Mouse (Mus musculus) spleen, adult 2 months (tissue): ENCODE results near the gene Tas2r126.

Experiments used
- CTCF ChIP-seq: fragments of 200-500 bp; IDR thresholded peaks from 2 replicates; pipeline ENCODE4 v1.5.1; 2011; ENCODE audit warnings: mild to moderate bottlenecking, inconsistent platforms; ENCODE audit not compliant: insufficient read depth, insufficient read length, insufficient replicate concordance; ENCODE audit errors: extremely low read depth
- POLR2A ChIP-seq: fragments of 200-500 bp; IDR thresholded peaks from 2 replicates; pipeline ENCODE4 v1.6.1; 2011; ENCODE audit warnings: low read depth, low read length, inconsistent platforms

GRCm38 (mm10) chr6:42398285-42398684, 36.0 kb upstream of the Tas2r126 start:
- TF ChIP-seq CTCF (no peak), POLR2A (no peak)
